Mouse (Mus musculus): ENCODE measurements around the gene Tmem80.

- no peak for TF ChIP-seq POLR2A (IDR thresholded peaks at IDR 0.05; ENCODE audit: insufficient read length, low read depth)
- TF ChIP-seq MYOG (IDR thresholded peaks at IDR 0.05; ENCODE audit: control insufficient read depth in 1 of 3, insufficient read depth in 1 of 3, insufficient read length in 2 of 3, low read depth in 2 of 3) = no peak
- TF ChIP-seq TCF12 (IDR thresholded peaks at IDR 0.05; ENCODE audit: insufficient read depth, poor library complexity, severe bottlenecking) = no peak
- no peak for TF ChIP-seq E2F4 (IDR thresholded peaks at IDR 0.05; ENCODE audit: insufficient read depth)
- no peak for TF ChIP-seq USF1 (IDR thresholded peaks at IDR 0.05; ENCODE audit: low read depth)
- no peak for TF ChIP-seq CEBPB (IDR thresholded peaks at IDR 0.05; ENCODE audit: insufficient read depth, poor library complexity, severe bottlenecking)
Measured at GRCm38 (mm10) chr7:141369918-141370317, 42.4 kb downstream of the Tmem80 start.

All from myocyte (in vitro differentiated cells).